Mouse (Mus musculus) bone marrow macrophage, adult 2 months (primary cell): ENCODE results near the gene Gm47995.
"Not testable (repeated sequence)": the region's sequence is repeated elsewhere in the genome, so short reads cannot be mapped to it uniquely, and the experiment has no call there.

Experiments used
- CTCF ChIP-seq: IDR thresholded peaks from 2 replicates; pipeline ENCODE4 v1.5.1; 2012; ENCODE audit warnings: low read depth, mild to moderate bottlenecking, low read length, moderate library complexity
- POLR2A ChIP-seq: IDR thresholded peaks from 2 replicates; pipeline ENCODE4 v1.6.1; 2012; ENCODE audit warnings: mild to moderate bottlenecking, low read depth, low read length, borderline replicate concordance

- not testable (repeated sequence) for TF ChIP-seq POLR2A, CTCF
Measured at GRCm38 (mm10) chr1:151208493-151208892, 10.2 kb downstream of the Gm47995 start.
